Mouse (Mus musculus) heart, embryonic 15.5 days (tissue): ENCODE data around the gene Epn3. TPM values are rescaled to one million over a fixed set of nuclear protein-coding genes. Genes with fewer than 3 reads are reported as not detected.
A peak's percentile ranks its signal among the peaks of the same experiment; 100 is the strongest.

ENCODE experiments used
- ATAC-seq: fragments of 200-750 bp; cut with Nextera tagmentation; replicated peaks from 2 replicates; pipeline ENCODE4 v1.8.0; 2017; ENCODE audit warnings: low read depth, moderate TSS enrichment; ENCODE audit not compliant: insufficient number of reproducible peaks, insufficient read depth, low FRiP score
- H3K27ac ChIP-seq: fragments of 300-500 bp; sonication (generic); 2 replicates; pipeline ENCODE4 v1.5.1; 2015; ENCODE audit warnings: mild to moderate bottlenecking, inconsistent platforms
- H3K27me3 ChIP-seq: fragments of 300-500 bp; sonication (generic); 2 replicates; pipeline ENCODE4 v1.6.1; 2015; ENCODE audit warnings: inconsistent platforms
- H3K36me3 ChIP-seq: fragments of 300-500 bp; sonication (generic); 2 replicates; pipeline ENCODE4 v1.6.1; 2015; ENCODE audit warnings: mild to moderate bottlenecking, inconsistent platforms
- H3K4me1 ChIP-seq: fragments of 300-500 bp; sonication (generic); replicated peaks from 2 replicates; pipeline ENCODE4 v1.6.1; 2015; ENCODE audit warnings: inconsistent platforms
- H3K4me2 ChIP-seq: fragments of 300-500 bp; sonication (generic); 2 replicates; pipeline ENCODE4 v1.6.1; 2015; ENCODE audit warnings: inconsistent platforms, mild to moderate bottlenecking, moderate library complexity
- H3K4me3 ChIP-seq: fragments of 300-500 bp; sonication (generic); 2 replicates; pipeline ENCODE4 v1.5.1; 2015; ENCODE audit warnings: mild to moderate bottlenecking, inconsistent platforms
- H3K9ac ChIP-seq: fragments of 300-500 bp; sonication (generic); 2 replicates; pipeline ENCODE4 v1.6.1; 2015; ENCODE audit warnings: mild to moderate bottlenecking, inconsistent platforms
- H3K9me3 ChIP-seq: fragments of 300-500 bp; sonication (generic); replicated peaks from 2 replicates; pipeline ENCODE4 v1.6.1; 2016; ENCODE audit warnings: inconsistent platforms
- WGBS: fragments of 180-500 bp; shearing (Covaris S2); methylation state at CpG from one replicate; pipeline ENCODE4 v1.1.7; 2015; ENCODE audit warnings: mixed read lengths; 5-methylcytosine and 5-hydroxymethylcytosine counted together
- polyA plus RNA-seq: library from polyadenylated mRNA; unstranded; fragments of >200 nt; fragmentation: Nextera tagmentation; extraction: Ambion mirVana; gene quantifications from 2 replicates; pipeline ENCODE4 v1.2.1, GENCODE M21; 2015

Gene Epn3
- polyA plus RNA-seq, 1 experiment from 2014 or later, result 13.1 TPM

GRCm38 (mm10) chr11:94469136-94470064 lies 30.4 kb downstream of the Epn3 start:
- Histone ChIP-seq H3K4me1 (peaks cover 65% of the 10 kb centered on the region), H3K4me2 (no peak overlapping the region), H3K9me3 (no peaks in the 10 kb centered on the region), H3K27me3 (peaks cover 30% of the 10 kb centered on the region), H3K4me3 (no peak overlapping the region), H3K36me3 (no peaks in the 10 kb centered on the region), H3K9ac (no peak overlapping the region), H3K27ac (peak overlapping the region; percentile 0; the same call in 1 of the 2 replicates)
- WGBS, result 41% methylated on average over 9 of the region's 9 CpGs
- no peak for ATAC-seq

- no peak overlapping the region for H3K27ac ChIP-seq
- 40% methylated on average over 4 of the region's 4 CpGs for WGBS
- no peaks in the 10 kb centered on the region for H3K9me3 ChIP-seq
- peaks cover 61% of the 10 kb centered on the region for H3K4me1 ChIP-seq
- ATAC-seq, result no peak
- H3K9ac ChIP-seq, result no peak overlapping the region
- no peak overlapping the region for H3K4me2 ChIP-seq
- H3K27me3 ChIP-seq, result peaks cover 27% of the 10 kb centered on the region
- H3K36me3 ChIP-seq, result no peaks in the 10 kb centered on the region
- no peak overlapping the region for H3K4me3 ChIP-seq
Observed at GRCm38 (mm10) chr11:94468582-94469064, 31.2 kb downstream of the Epn3 start.

- no peak for ATAC-seq
- Histone ChIP-seq H3K36me3 (no peaks in the 10 kb centered on the region), H3K9ac (no peak overlapping the region), H3K4me3 (no peak overlapping the region), H3K9me3 (no peaks in the 10 kb centered on the region), H3K4me2 (no peak overlapping the region), H3K27me3 (peaks cover 6% of the 10 kb centered on the region; the same call in 1 of the 2 replicates), H3K27ac (no peak overlapping the region), H3K4me1 (peaks cover 39% of the 10 kb centered on the region)
- WGBS, result 85% methylated on average over 17 of the region's 17 CpGs
Observed at GRCm38 (mm10) chr11:94466333-94466855, 33.4 kb downstream of the Epn3 start.

GRCm38 (mm10) chr11:94464170-94464569 lies 35.6 kb downstream of the Epn3 start:
- Histone ChIP-seq H3K4me3 (no peak overlapping the region), H3K27ac (no peak overlapping the region), H3K4me1 (peaks cover 28% of the 10 kb centered on the region), H3K36me3 (no peaks in the 10 kb centered on the region), H3K27me3 (no peaks in the 10 kb centered on the region; the same call in 1 of the 2 replicates), H3K4me2 (no peak overlapping the region), H3K9me3 (no peaks in the 10 kb centered on the region), H3K9ac (no peak overlapping the region)
- WGBS, result 50% methylated on average over 2 of the region's 2 CpGs
- ATAC-seq, result no peak

- 90% methylated on average over 11 of the region's 11 CpGs for WGBS
- H3K27ac ChIP-seq, result no peak overlapping the region
- ATAC-seq, result no peak
Observed at GRCm38 (mm10) chr11:94461856-94462255, 37.9 kb downstream of the Epn3 start.

GRCm38 (mm10) chr11:94457001-94457400 lies 42.8 kb downstream of the Epn3 start:
- 86% methylated on average over 15 of the region's 15 CpGs for WGBS
- H3K9me3 ChIP-seq, result no peaks in the 10 kb centered on the region
- peaks cover 4% of the 10 kb centered on the region; the same call in 1 of the 2 replicates for H3K27me3 ChIP-seq
- H3K4me1 ChIP-seq, result peaks cover 17% of the 10 kb centered on the region
- no peaks in the 10 kb centered on the region for H3K36me3 ChIP-seq
- H3K27ac ChIP-seq, result no peak overlapping the region
- ATAC-seq, result no peak
- H3K9ac ChIP-seq, result no peak overlapping the region
- H3K4me3 ChIP-seq, result no peak overlapping the region
- no peak overlapping the region for H3K4me2 ChIP-seq

More at GRCm38 (mm10) chr11:94461856-94462255, 37.9 kb downstream of the Epn3 start:
- Histone ChIP-seq H3K27me3 (no peaks in the 10 kb centered on the region; the same call in 1 of the 2 replicates), H3K4me1 (peaks cover 12% of the 10 kb centered on the region), H3K36me3 (no peaks in the 10 kb centered on the region), H3K9ac (no peak overlapping the region), H3K4me3 (no peak overlapping the region), H3K4me2 (no peak overlapping the region), H3K9me3 (no peaks in the 10 kb centered on the region)

- no peak for ATAC-seq
- H3K4me1 ChIP-seq, result peaks cover 23% of the 10 kb centered on the region
- no peaks in the 10 kb centered on the region for H3K9me3 ChIP-seq
- peaks cover 4% of the 10 kb centered on the region; the same call in 1 of the 2 replicates for H3K27me3 ChIP-seq
- no peak overlapping the region for H3K4me3 ChIP-seq
- H3K4me2 ChIP-seq, result no peak overlapping the region
- H3K9ac ChIP-seq, result no peak overlapping the region
- no peaks in the 10 kb centered on the region for H3K36me3 ChIP-seq
- H3K27ac ChIP-seq, result no peak overlapping the region
- WGBS, result 64% methylated on average over 3 of the region's 3 CpGs
Observed at GRCm38 (mm10) chr11:94456347-94456746, 43.4 kb downstream of the Epn3 start.

GRCm38 (mm10) chr11:94455161-94455820 lies 44.5 kb downstream of the Epn3 start:
- Histone ChIP-seq H3K4me1 (peaks cover 34% of the 10 kb centered on the region), H3K4me2 (no peak overlapping the region), H3K9me3 (no peaks in the 10 kb centered on the region), H3K27ac (no peak overlapping the region), H3K9ac (no peak overlapping the region), H3K4me3 (no peak overlapping the region), H3K36me3 (no peaks in the 10 kb centered on the region), H3K27me3 (peaks cover 4% of the 10 kb centered on the region; the same call in 1 of the 2 replicates)
- WGBS, result 84% methylated on average over 10 of the region's 10 CpGs
- ATAC-seq, result no peak

GRCm38 (mm10) chr11:94454756-94455155 lies 45.0 kb downstream of the Epn3 start:
- Histone ChIP-seq H3K36me3 (no peaks in the 10 kb centered on the region), H3K4me1 (peaks cover 39% of the 10 kb centered on the region), H3K9ac (no peak overlapping the region), H3K27ac (no peak overlapping the region), H3K4me3 (no peak overlapping the region), H3K9me3 (no peaks in the 10 kb centered on the region), H3K4me2 (no peak overlapping the region), H3K27me3 (peaks cover 4% of the 10 kb centered on the region; the same call in 1 of the 2 replicates)
- no peak for ATAC-seq
- 80% methylated on average over 5 of the region's 5 CpGs for WGBS

GRCm38 (mm10) chr11:94451091-94451773 lies 48.5 kb downstream of the Epn3 start:
- Histone ChIP-seq H3K4me3 (no peak overlapping the region), H3K27ac (peak overlapping the region; percentile 95), H3K4me2 (peak overlapping the region; percentile 43), H3K36me3 (no peaks in the 10 kb centered on the region), H3K9ac (no peak overlapping the region), H3K27me3 (peaks cover 4% of the 10 kb centered on the region; the same call in 1 of the 2 replicates), H3K9me3 (no peaks in the 10 kb centered on the region), H3K4me1 (peaks cover 54% of the 10 kb centered on the region)
- 19% methylated on average over 12 of the region's 12 CpGs for WGBS
- ATAC-seq, result peak; percentile 94
